Mouse (Mus musculus) CD8-positive naive resting alpha-beta T cell, adult 2 months (primary cell): Measurements from ENCODE around the gene Snta1.

Experiments
- DNase-seq, 2 experiments: peaks; one replicate each; pipeline ENCODE4 v3.0.0; 2022; ENCODE audit warnings: low read depth in 2 of 2, low spot score in 2 of 2

Gene Snta1

DNA sequence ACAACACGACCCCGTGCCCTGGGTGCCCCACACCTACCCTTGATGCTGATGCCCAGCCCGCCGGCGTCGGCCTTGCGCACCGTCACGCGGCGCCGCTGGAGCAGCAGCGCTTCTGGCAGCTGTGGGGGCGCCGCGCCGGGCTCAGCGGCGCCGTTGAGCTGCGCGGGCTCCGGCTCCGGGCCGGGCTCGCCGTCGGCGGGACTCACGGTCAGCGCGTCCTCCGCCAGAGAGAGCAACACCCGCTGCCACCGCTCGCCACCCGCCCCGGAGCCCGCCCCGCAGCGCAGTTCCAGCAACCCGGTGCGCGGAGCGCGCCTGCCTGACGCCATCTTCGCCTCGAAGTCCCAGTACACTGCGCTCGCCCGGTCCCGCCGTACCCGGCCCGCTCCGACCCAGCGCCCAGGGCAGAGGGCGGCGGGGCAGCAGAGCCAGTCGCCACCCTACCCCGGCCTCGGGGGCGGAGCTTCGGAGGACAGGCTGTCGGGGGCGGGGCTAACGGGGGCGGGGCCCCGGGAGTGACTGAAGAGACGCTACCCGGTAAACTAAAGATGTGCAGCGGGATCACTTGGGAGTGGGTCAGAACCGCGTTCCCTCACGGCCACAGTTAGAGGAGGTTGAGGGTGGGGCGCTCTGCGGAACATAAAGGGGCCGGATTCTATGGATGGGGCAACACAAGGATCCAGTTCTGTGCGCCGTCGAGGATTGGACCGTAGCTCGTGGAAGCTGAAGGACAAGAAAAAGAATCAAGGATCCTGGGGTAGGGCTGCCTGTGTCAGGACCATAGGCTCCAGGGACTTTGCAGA, at the start of gene Snta1:
Gene Snta1, minus strand, starts transcription at position 457 of the 803 bp plus-strand sequence.
- peak; percentile 32 to 36 for DNase-seq

DNA sequence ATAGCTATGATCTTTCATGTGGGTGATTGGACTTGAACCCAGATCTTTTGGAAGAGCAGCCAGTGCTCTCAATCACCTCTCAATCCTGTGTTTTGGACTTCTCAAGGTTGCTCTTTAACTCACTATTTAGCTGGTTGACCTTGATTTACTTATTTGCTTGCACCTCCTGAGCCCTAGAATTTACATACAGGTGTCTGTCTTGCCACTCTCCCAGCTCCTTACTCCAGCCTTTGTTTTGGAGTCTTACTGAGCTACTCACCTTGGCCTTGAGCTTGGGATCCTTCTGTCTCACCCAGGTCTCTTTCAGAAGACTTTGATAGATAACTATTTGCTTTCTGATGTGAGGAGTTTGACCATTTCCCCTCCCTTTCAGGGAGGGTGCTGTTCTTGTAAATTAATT, 48.7 kb upstream of the Snta1 start:
- no peak for DNase-seq

DNA sequence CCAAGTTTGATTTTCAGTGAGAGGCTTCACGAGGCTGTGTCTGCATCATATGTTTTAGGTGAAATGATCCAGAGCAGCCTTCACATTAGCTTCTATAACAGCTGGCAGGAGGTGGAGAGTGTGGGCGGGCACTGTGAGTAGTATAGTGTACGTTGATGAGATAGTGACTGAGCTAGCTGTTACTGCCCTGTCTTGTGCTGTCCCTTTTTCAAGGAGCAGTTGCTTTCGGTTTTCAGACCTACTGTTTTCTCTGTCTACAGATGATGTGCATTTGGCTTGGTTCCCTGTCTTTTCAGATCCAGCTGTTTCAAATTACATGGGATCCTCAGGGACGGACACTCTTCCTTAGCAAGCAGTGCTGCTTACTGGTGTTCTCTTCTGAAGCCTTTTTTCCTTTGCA, 47.9 kb upstream of the Snta1 start:
- DNase-seq, result no peak

DNA sequence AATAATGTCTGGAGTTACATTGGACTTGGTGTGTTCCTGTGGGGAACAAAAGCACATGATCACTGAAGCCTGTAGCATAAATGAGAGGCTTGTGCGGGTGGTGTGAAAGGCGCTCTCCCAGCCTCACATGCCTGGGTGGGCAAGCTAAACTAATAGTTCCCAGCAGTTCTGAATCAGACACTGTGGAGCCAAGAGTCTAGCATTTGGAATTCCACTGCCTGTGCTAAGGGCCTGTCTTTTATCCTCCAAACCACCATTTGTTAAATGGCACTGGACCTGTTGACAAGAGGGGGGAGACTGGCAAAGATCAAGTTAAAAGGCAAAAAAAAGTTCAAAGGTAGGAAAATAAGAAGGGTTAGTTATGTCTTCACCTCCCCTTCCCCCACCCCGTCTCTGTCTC, 46.7 kb upstream of the Snta1 start:
- DNase-seq, result no peak

DNA sequence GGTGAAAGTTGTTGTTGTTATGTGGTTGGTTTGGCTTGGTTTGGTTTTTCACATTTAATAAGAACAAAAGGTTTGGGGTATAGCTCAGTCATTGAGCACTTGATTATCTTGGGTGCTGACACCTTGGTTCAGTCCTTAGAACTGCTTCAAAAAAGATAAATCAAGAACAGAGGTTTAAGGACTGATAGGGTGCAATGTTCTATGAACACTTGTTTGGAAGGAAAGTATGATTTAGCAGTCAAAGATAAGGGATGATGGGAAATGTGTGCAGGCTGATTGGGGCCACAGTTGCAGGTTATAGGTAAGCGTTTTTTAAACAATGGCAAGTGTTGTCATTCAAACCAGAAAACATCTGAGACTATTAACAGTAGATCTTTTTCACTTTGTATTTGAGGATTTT, 46.2 kb upstream of the Snta1 start:
- no peak for DNase-seq

DNA sequence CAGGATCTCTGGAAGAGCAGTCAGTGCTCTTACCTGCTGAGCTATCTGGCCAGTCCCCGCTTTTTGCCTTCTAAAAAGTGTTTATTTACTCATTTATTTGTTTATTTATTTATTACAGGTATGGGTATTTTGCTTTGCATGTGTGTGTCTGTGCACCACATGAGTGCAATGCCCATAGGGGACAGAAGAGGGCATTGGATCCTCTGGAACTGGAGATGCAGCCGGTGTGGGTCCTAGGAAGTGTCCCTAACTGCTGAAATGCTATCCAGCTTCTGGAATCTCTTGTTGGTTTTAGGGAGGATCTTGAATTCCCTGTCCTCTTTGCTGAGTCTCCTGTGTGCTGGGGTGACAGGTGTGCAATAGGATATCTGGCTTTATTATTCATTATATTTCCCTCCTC, 45.1 kb upstream of the Snta1 start:
- no peak for DNase-seq

DNA sequence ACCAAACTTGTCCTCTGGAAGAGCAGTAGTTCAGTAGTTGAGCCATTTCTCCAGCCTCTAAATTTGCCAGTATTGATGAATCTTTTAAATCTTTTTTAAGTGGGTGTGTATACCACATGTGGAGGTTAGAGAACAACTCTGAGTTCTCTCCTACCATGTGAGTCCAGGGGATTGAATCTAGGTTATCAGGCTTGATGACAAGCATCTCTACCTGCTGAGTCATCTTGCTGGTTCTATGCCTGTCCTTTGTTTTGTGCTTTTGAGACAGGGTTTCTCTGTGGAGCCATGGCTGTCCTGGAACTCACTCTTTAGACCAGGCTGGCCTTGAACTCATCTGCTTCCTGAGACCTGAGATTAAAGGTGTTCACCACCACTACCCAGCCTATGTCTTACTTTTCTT, 40.7 kb upstream of the Snta1 start:
- no peak for DNase-seq

DNA sequence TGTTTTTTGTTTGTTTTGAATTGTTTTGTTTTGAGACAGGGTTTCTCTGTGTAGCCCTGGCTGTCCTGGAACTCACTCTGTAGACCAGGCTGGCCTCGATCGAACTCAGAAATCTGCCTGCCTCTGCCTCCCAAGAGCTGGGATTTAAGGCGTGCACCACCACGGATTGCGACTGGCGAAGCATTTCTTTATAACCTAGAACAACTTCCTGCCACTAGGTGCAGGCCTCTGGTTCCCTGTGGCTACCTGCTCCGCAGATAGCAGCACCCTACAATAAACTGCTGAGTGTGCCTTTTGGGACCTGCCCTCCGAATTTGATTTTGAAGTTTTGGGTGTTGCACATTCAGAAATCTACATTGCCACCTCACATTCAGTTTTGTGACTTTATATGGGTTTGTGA, 39.9 kb upstream of the Snta1 start:
- no peak for DNase-seq

DNA sequence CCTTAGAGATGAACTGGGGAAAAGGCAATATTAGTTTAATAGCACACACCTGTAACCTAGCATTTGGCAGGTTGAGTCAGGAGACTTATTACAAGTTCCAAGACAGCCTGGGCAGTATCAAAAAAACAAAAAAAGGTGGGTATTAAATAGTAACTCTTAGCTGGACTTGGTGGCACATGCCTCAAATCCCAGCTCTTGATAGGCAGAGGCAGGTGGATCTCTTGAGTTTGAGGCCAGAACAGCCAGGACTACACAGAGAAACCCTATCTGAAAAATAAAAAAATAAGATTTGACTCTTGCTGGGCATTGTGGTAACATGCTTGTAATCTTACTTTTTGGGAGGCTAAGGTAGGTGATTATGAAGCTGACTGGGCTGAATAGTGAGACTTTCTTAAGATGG, 32.6 kb upstream of the Snta1 start:
- DNase-seq, result no peak

DNA sequence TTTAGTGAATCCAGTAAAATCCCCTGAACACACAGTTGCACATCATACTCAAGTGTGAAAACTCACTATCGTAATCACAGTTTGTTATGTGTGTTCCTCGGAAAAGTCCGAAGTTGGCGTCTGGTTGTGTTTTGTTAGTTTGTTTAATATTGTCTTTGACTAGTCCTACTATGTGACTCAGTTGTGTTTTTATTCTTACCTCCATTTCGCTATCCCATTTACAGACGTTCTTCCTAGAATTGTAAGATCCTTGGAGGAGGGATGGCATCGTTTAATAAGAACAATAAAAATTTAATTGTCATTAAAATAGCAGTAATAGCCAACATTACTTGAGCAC, 29.3 kb upstream of the Snta1 start:
- no peak for DNase-seq

DNA sequence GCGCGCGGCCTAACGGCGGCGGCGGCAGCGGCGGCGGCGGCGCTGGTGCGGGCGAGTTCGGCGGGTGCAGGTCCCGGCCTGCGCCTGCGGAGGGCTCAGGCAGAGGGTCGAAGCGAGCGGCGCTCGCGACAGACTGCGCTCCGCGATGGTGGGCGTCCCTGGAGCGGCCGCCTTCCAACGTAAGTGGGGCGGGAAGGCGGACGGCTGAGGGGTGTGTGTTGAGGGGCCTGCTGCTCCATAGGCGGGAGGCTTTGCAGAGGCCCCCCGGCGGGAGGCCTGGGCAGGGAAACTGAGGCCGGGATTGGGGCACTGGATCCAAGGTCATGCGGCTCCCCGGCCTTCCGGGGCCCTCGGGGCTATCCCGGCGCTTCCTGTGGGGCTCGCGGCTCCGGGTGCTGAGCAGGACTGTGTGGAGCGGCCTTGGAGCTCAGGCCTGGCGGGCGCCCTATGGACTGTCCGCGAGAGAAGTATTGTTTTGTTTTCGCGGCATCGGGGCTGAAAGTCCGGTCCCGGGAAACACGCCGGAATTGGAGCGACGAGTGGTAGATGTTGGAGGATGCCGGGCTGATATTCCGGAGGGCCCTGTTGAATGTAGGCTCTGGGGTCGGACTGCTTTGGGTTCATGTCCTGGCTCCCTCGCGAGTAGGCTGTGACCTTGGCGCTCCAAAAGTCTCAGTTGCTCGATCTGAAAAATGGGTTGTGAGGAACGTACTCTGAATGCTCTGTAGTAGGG, 28.7 kb upstream of the Snta1 start, which contains the start of gene Cbfa2t2:
Gene Cbfa2t2, plus strand, starts transcription at position 24 of the 733 bp plus-strand sequence.
- no peak for DNase-seq

DNA sequence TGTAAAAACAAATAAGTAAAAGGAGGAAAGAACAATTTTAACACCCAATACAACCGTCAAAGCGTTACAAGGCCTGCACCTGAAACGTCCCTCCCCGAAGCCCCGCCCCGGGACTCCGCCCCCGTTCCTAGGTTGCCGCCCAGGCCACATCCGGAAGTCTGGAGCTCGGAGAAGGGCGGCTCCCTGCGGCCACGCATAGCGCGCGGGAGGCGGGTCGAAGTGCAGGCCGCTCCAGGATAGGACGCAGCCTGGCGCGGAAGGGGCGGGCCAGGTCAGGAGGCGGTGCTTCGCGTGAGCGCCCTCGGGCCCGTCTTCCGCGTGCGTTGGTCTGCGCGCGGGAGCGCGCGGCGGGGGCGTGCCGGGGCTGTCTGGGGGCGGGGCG, 28.2 kb upstream of the Snta1 start:
- DNase-seq, result peak; percentile 98

DNA sequence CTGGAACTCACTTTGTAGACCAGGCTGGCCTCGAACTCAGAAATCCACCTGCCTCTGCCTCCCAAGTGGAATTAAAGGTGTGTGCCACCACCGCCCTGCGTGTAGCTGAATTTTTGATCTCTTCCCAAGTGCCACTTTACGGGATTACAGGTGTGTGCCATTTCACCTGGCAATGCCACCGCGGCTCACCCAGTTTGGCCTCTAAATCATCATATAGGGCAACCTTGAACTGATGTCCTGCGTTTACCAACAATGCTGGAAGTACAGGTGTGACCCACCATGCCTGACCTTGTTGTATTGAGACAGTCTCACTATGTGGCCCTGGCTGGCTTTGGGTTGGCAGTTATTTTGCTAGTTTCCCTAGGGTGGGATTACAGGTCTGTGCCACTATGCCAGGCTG, 26.8 kb upstream of the Snta1 start:
- DNase-seq, result no peak

DNA sequence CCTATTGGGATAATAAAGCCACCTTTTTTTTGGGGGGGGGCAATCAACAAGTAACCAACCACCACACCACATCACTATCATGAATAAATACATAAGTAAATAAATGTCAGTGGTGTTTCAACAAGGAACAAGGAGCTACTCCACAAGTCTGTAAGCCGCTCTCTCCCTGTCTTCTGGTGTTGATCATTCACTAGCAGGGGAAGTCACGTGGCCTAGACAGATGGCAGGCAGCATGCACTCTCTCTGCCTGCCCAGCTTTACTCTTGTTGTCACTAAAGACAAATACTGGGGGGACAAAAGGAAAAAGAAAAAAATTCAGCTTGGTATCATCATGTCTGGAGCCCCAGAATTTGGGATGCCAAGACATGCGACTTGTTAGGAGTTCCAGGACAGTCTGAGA, 25.5 kb upstream of the Snta1 start:
- no peak for DNase-seq

DNA sequence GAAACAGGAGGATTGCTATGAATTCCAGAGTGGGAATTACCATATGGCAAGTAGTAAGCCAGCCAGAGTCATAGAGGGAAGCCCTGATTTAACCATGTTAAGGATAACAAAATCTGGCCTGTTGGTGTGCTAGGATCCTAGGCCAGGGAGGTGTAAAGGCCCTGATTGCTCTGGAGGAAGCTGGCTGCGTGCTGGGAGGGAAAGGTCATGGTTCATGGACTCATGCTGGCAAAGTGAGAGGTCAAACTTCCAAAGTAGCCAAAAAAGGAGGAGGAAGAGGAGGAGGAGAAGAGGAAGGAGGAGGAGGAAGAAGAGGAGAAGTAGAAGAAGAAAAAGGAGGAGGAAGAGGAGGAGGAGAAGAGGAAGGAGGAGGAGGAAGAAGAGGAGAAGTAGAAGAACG, 24.8 kb upstream of the Snta1 start:
- DNase-seq, result no peak

DNA sequence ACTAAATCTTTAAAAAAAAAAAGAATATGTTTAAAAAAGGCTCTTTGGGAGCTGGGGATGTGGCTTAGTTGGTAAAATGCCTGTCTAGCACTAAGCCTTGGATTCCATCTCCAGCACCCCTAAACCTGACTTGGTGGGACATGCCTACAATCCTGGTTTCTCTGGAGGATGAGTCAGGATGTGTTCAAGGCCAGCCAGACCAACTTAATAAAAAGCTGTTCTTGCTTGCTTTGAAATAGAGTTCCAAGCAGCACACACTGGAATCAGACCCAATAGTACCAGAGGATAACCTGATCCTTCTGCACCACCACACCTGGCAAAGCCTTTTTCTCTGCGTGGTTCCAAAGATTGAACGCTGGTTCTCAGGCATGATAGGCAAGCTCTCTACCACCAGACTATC, 22.7 kb upstream of the Snta1 start:
- no peak for DNase-seq

DNA sequence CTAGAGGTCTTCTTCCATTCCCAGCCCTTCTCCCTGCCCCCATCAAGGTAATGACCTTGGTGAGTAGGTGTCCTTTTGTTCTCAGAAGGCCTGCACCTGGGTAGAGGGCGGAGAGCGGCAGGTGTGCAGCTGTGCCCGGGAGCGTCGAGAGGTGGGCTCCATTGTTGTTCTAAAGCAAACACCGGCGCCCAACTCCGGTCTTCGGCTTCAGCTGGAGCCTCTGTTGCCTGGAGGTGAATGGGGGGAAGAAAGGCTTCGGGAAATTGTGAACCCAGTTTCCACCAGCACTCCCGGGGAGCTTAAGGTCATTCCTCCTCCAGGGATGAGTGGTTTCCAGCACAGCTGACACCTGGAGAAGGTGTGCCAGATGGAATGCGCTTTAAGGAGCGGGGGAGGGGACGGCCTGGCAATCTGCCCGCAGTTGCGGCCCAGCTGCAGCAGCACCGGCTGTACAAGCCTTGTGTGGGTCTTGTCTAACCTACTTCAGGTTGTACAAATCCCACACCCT, 20.0 kb upstream of the Snta1 start:
- no peak for DNase-seq

DNA sequence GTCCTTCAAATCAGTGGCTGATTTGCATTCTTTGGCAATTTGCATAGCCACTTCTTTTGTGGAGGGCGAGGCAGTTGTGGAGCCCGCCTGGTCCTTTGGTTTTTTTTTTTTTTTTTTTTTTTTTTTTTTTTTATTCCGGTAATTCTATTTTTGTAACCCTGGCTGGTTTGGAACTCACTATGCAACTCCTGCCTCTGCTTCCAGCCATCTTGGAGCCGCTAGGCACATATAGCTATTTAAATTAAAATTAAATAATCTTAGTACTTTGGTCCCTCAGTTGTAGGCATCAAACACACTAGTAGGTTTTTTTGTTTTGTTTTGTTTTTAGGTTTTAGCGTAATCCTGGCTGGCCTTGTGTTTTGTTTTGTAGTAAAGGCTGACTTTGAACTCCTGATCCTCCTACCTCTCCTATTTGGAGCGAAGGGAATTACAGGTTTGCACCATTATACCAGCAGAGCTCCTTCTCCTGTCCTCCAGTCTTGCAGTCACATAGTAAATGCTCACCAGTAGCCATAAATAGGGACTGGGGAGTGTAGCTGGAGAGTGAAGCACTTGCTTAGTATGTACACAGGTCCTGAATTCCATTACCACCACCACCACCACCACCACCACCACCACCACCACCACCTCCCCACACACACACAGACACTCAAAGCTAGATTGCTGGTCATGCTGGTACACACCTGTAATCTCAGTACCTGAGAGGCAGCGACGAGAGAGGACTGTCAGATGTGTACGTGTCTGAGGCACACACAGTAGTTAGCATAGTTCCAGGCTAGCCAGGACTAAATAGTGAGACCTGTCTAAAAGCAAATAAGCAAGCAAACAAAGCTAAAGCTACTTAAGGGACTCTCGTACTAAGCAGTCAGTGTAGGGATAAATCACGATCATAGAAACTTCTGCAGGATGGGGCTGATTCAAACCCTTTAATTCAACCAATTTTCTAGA, 19.3 kb upstream of the Snta1 start:
- DNase-seq, result no peak

DNA sequence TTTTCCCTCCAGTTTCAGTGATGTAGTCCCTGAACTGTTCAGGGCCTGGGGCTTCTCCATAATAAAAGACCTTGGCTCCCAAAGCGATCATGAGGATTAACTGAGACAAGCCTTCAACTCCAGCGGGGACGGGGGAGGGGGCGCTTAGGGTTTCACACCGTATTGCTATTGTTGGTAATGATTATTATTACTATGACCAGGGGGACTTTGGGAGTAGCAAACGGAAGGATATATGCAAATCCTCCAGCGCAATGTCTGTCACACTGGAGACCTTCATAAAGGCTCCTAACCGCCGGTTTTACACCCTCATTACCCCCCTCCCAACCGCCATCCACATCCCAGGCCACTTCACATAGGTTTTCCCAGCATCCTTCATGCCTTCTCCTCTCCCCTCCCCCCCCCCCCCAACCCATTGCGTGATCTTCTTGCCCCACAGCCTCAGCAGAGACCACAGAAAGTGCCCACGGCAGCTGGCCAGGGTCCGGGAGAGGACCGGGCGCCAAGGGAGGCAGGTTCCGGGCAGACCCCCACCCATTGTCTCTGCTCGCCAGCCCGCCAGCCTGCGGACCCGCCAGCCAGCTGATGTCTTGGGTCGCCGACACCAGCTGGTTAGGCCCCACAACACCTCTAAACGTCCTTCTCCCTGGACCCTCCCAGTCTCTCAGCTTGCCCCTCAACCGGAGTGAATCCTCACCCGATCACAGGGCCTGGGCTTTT, 18.4 kb upstream of the Snta1 start:
- DNase-seq, result no peak

DNA sequence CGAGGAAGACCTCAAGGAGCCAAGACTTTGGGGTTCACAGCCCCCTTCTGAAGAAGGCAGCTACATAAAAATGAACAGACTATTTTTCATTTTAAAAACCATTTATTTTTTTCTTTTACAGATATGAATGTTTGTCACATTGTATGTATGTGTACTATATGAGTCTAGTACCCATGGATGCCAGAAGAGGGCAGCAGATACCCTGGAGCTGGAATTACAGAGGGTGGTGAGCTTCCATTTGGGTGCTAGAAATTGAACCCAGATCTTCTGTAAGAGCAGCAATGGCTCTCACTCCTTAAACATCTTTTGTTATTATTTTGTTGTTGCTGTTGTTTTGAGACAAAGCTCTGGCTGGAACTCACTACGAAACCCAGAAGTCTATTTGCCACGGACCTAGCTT, 17.6 kb upstream of the Snta1 start:
- DNase-seq, result no peak

DNA sequence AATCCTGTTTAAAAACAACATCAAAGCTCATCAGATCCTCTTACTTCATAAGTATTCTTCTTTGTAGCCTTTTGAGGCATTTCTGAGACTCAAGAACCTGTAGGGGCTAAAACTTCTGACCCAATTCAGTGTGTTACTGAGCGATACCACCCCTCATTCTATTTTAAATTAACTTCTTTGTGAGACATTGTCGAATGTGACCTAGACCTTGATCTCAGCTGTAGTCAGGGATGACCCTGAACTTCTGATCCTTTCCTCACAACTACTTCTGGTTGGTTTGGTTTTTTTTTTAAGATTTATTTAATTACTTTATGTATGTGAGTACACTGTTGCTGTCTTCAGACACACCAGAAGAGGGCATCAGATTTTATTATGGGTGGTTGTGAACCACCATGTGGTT, 15.6 kb upstream of the Snta1 start:
- DNase-seq, result no peak
